Mouse (Mus musculus): Measurements from ENCODE around the gene Hsd17b2.

- TF ChIP-seq CTCF (IDR thresholded peaks at IDR 0.05; ENCODE audit: extremely low read depth, insufficient read depth, insufficient read length, insufficient replicate concordance): no peak
- no peak for TF ChIP-seq POLR2A (IDR thresholded peaks at IDR 0.05; ENCODE audit: low read depth, low read length)
These were observed 67.3 kb downstream of the Hsd17b2 start for GRCm38 (mm10) chr8:117768971-117769370.
